Mouse (Mus musculus) megakaryocyte, adult 5-6 weeks (primary cell): ENCODE measurements around the gene Morn5. TPM values are rescaled to one million over a fixed set of nuclear protein-coding genes. Genes with fewer than 3 reads are reported as not detected.

Source experiments
- ATAC-seq: 2 replicates; pipeline ENCODE4 v1.8.0; 2016; ENCODE audit warnings: mild to moderate bottlenecking, inconsistent platforms; ENCODE audit not compliant: poor library complexity, severe bottlenecking
- total RNA-seq, 2 experiments: library from RNA; stranded (forward) in 1 of 2; stranded (reverse) in 1 of 2; fragments of 153-499, 151-499 nt in 1 of 2; fragments of 221-1000, 200-1000 nt in 1 of 2; gene quantifications; 2 replicates each; pipeline versions ENCODE4 v1.2.3 to v1.2.4; 2015 to 2017

The Morn5 gene
- total RNA-seq, 2 experiments from 2014 or later = not detected

- ATAC-seq = no peak
Measured at GRCm38 (mm10) chr2:36061409-36061808, 12.2 kb downstream of the Morn5 start.

- ATAC-seq = no peak
Measured at GRCm38 (mm10) chr2:36067132-36067531, 17.9 kb downstream of the Morn5 start.

- ATAC-seq = no peak
Measured at GRCm38 (mm10) chr2:36071660-36072305, 22.5 kb downstream of the Morn5 start.

- ATAC-seq = no peak
Measured at GRCm38 (mm10) chr2:36073781-36074180, 24.5 kb downstream of the Morn5 start.

- ATAC-seq = no peak
Measured at GRCm38 (mm10) chr2:36075210-36075609, 26.0 kb downstream of the Morn5 start.

GRCm38 (mm10) chr2:36077160-36077761 is 28.0 kb downstream of the Morn5 start:
- no peak for ATAC-seq

- no peak for ATAC-seq
Measured at GRCm38 (mm10) chr2:36081446-36081845, 32.2 kb downstream of the Morn5 start.

- no peak for ATAC-seq
Measured at GRCm38 (mm10) chr2:36082802-36083580, 33.7 kb downstream of the Morn5 start.

- ATAC-seq = no peak
Measured at GRCm38 (mm10) chr2:36085041-36085440, 35.8 kb downstream of the Morn5 start.

GRCm38 (mm10) chr2:36089190-36089589 is 39.9 kb downstream of the Morn5 start:
- no peak for ATAC-seq

- peak; percentile 57 for ATAC-seq
Measured at GRCm38 (mm10) chr2:36090853-36091741, 41.8 kb downstream of the Morn5 start.

- ATAC-seq = no peak
Measured at GRCm38 (mm10) chr2:36092748-36093147, 43.5 kb downstream of the Morn5 start.

- no peak for ATAC-seq
Measured at GRCm38 (mm10) chr2:36093301-36093700, 44.0 kb downstream of the Morn5 start.

- no peak for ATAC-seq
Measured at GRCm38 (mm10) chr2:36093914-36094475, 44.7 kb downstream of the Morn5 start.

GRCm38 (mm10) chr2:36097129-36097815 is 48.0 kb downstream of the Morn5 start:
- no peak for ATAC-seq

- no peak for ATAC-seq
Measured at GRCm38 (mm10) chr2:36098021-36098420, 48.8 kb downstream of the Morn5 start.

GRCm38 (mm10) chr2:36099739-36100138 is 50.5 kb downstream of the Morn5 start:
- ATAC-seq = no peak

GRCm38 (mm10) chr2:36101866-36102558 is 52.8 kb downstream of the Morn5 start:
- peak; percentile 17; the same call in 1 of the 2 replicates for ATAC-seq

GRCm38 (mm10) chr2:36102559-36102946 is 53.3 kb downstream of the Morn5 start:
- 0 out of 2 replicates have a peak, but pooled peaks have one; percentile 14 for ATAC-seq
